Mouse (Mus musculus) liver, embryonic 14.5 days (tissue): ENCODE measurements around the gene Atg7. TPM values are rescaled to one million over a fixed set of nuclear protein-coding genes. Genes with fewer than 3 reads are reported as not detected.

Experiments
- ATAC-seq: fragments of 200-750 bp; cut with Nextera tagmentation; 2 replicates; pipeline ENCODE4 v1.8.0; 2017; ENCODE audit warnings: moderate number of reproducible peaks, mild to moderate bottlenecking, moderate library complexity; ENCODE audit not compliant: insufficient read depth
- DNase-seq, 3 experiments: peaks; one replicate each; pipeline ENCODE4 v3.0.0-alpha.2; 2012 to 2013; ENCODE audit warnings: low read depth in 3 of 3, low spot score in 3 of 3
- H3K27ac ChIP-seq: fragments of 300-500 bp; sonication (generic); 2 replicates; pipeline ENCODE4 v1.5.1; 2014; ENCODE audit warnings: moderate library complexity, mild to moderate bottlenecking, control low read depth, inconsistent platforms
- H3K27me3 ChIP-seq: fragments of 300-500 bp; sonication (generic); 2 replicates; pipeline ENCODE4 v1.6.1; 2014; ENCODE audit warnings: mild to moderate bottlenecking, low read length, moderate library complexity; ENCODE audit not compliant: control insufficient read depth, insufficient read depth
- H3K36me3 ChIP-seq: fragments of 300-500 bp; sonication (generic); replicated peaks from 2 replicates; pipeline ENCODE4 v1.6.1; 2014; ENCODE audit warnings: low read depth; ENCODE audit not compliant: control insufficient read depth, insufficient read depth
- H3K4me1 ChIP-seq, 2 experiments: fragments of 200-500 bp in 1 of 2; fragments of 300-500 bp in 1 of 2; sonication (generic) in 1 of 2; replicated peaks; 2 replicates each; pipeline ENCODE4 v1.6.1; 2012 to 2014; ENCODE audit warnings: antibody characterized with exemption in 1 of 2, inconsistent platforms in 1 of 2, low read length in 1 of 2; ENCODE audit not compliant: control insufficient read depth in 2 of 2, insufficient read depth in 2 of 2
- H3K4me2 ChIP-seq: fragments of 300-500 bp; sonication (generic); 2 replicates; pipeline ENCODE4 v1.6.1; 2014; ENCODE audit warnings: low read depth, mild to moderate bottlenecking, control low read depth, moderate library complexity
- H3K4me3 ChIP-seq, 2 experiments: fragments of 200-500 bp in 1 of 2; fragments of 300-500 bp in 1 of 2; sonication (generic) in 1 of 2; 2 replicates each; pipeline ENCODE4 v1.5.1; 2012 to 2014; ENCODE audit warnings: low read depth in 2 of 2, low read length in 2 of 2, mild to moderate bottlenecking in 2 of 2, control low read depth in 1 of 2, inconsistent platforms in 1 of 2, moderate library complexity in 1 of 2; ENCODE audit not compliant: insufficient read depth in 1 of 2
- H3K9ac ChIP-seq: fragments of 300-500 bp; sonication (generic); replicated peaks from 2 replicates; pipeline ENCODE4 v1.6.1; 2014; ENCODE audit warnings: mild to moderate bottlenecking, control low read depth, moderate library complexity
- H3K9me3 ChIP-seq: fragments of 300-500 bp; sonication (generic); 2 replicates; pipeline ENCODE4 v1.6.1; 2016; ENCODE audit warnings: low read length, mixed read lengths; ENCODE audit not compliant: control insufficient read depth
- CTCF ChIP-seq: IDR thresholded peaks from 2 replicates; pipeline ENCODE4 v1.5.1; 2016; ENCODE audit warnings: antibody characterized with exemption, low read depth, control low read depth
- EP300 ChIP-seq: IDR thresholded peaks from 2 replicates; pipeline ENCODE4 v1.6.1; 2016; ENCODE audit warnings: antibody characterized with exemption, low read depth
- WGBS: fragments of 180-500 bp; shearing (Covaris S2); extraction: QIAGEN DNeasy Blood & Tissue Kit; methylation state at CpG from one replicate; pipeline ENCODE4 v1.1.7; 2014; ENCODE audit not compliant: insufficient replicate concordance; 5-methylcytosine and 5-hydroxymethylcytosine counted together
- polyA plus RNA-seq, 2 experiments: library from polyadenylated mRNA; depleted of rRNA in 1 of 2; stranded (reverse) in 1 of 2; unstranded in 1 of 2; fragments of >200 nt; fragmentation: Nextera tagmentation in 1 of 2; extraction: Ambion mirVana in 1 of 2; gene quantifications; 2 replicates each; pipeline versions ENCODE4 v1.2.1 to v1.2.3; 2012 to 2014

Atg7 gene
- polyA plus RNA-seq, 2 experiments: 4.8 to 11.8 TPM

GRCm38 (mm10) chr6:114809431-114809811 lies 166.5 kb downstream of the Atg7 start:
- no peak for ATAC-seq
- no peak for DNase-seq
- Histone ChIP-seq H3K9me3 (no peaks in the 10 kb centered on the region), H3K4me2 (no peak overlapping the region), H3K27ac (no peak overlapping the region), H3K4me3 (no peak overlapping the region), H3K9ac (no peak overlapping the region), H3K4me1 (no peaks in the 10 kb centered on the region), H3K27me3 (no peaks in the 10 kb centered on the region), H3K36me3 (no peaks in the 10 kb centered on the region)
- 59% methylated on average over 1 of the region's 1 CpGs for WGBS
- TF ChIP-seq EP300 (no peak), CTCF (no peak)

- Histone ChIP-seq H3K36me3 (no peaks in the 10 kb centered on the region), H3K9me3 (no peaks in the 10 kb centered on the region), H3K4me2 (no peak overlapping the region), H3K27ac (no peak overlapping the region), H3K4me1 (no peaks in the 10 kb centered on the region), H3K9ac (no peak overlapping the region), H3K27me3 (no peaks in the 10 kb centered on the region), H3K4me3 (no peak overlapping the region)
- TF ChIP-seq CTCF (no peak), EP300 (no peak)
- 63% methylated on average over 5 of the region's 5 CpGs for WGBS
- no peak for ATAC-seq
- no peak for DNase-seq
Observed at GRCm38 (mm10) chr6:114812322-114812721, 169.4 kb downstream of the Atg7 start.

DNA sequence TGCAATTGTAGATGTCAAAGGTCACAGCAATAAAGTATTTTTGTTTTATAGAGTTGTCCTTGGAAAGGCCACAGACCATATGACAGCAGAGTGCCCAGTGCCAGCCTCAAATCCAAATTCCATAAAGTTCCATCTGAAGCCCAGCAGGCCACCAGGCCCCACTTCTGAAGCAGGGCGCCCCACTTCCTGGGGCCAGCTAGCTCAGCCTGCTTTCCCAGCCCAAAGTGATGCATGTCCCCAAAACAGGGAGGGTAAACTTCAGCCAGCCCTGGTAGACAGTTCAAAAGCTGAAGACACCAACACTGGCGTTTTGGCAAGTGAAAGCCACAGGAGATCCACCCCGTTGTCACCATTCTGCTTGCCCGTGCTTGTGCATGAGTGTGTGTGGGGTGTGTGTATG lies 169.9 kb downstream of the Atg7 start:
- H3K4me3 ChIP-seq: no peak overlapping the region
- H3K9ac ChIP-seq: no peak overlapping the region
- DNase-seq (no peak), ATAC-seq (no peak)
- no peaks in the 10 kb centered on the region for H3K27me3 ChIP-seq
- H3K4me2 ChIP-seq: no peak overlapping the region
- H3K9me3 ChIP-seq: no peaks in the 10 kb centered on the region
- WGBS: 72% methylated on average over 4 of the region's 4 CpGs
- no peak overlapping the region for H3K27ac ChIP-seq
- H3K4me1 ChIP-seq: no peaks in the 10 kb centered on the region
- no peaks in the 10 kb centered on the region for H3K36me3 ChIP-seq
- no peak for TF ChIP-seq CTCF
- TF ChIP-seq EP300: no peak

DNA sequence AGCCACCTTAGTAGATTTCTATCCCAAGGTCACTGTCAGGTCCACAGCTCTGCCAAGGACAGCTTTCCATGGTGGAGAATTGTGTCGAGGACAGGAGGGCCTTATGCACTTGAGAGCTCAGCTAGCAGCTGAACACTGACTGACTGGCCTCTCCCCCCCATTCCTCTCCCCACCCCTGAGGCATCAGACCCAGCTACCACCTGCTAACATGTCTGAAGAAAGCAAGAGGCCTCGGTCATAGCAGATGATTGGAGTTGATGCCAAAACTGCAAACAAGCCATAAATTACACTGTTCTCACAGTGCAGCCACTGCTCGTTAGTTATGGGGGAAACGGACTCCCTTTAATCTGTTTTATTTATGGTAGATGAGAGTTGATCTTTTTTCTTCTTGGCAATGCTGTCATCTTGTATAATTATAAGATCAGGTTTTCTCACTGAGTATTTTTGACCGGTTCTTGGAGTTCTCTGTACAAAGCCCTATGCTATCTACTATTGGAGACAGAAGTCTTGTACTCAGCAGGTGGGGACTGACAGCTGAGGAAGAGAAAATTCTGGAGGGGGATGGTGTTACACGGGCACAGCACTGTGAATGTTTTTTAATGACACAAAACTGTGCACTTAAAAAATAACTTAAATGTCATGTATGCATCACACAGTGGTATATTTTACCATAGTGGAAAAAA lies 171.4 kb downstream of the Atg7 start:
- Histone ChIP-seq H3K4me1 (peaks cover 2 to 5% of the 10 kb centered on the region in 2 experiments; a peak in 2 of 4 replicates), H3K4me2 (no peak overlapping the region), H3K9me3 (no peaks in the 10 kb centered on the region), H3K27me3 (no peaks in the 10 kb centered on the region), H3K36me3 (no peaks in the 10 kb centered on the region), H3K27ac (no peak overlapping the region), H3K9ac (no peak overlapping the region), H3K4me3 (no peak overlapping the region)
- no peak for ATAC-seq
- DNase-seq: no peak
- WGBS: 67% methylated on average over 6 of the region's 6 CpGs
- no peak for TF ChIP-seq CTCF
- no peak for TF ChIP-seq EP300

GRCm38 (mm10) chr6:114814882-114815650 lies 172.2 kb downstream of the Atg7 start:
- WGBS: 70% methylated on average over 5 of the region's 5 CpGs
- Histone ChIP-seq H3K36me3 (no peaks in the 10 kb centered on the region), H3K4me1 (peaks cover 2 to 8% of the 10 kb centered on the region in 2 experiments; a peak in 2 of 4 replicates), H3K4me3 (no peak overlapping the region), H3K9ac (no peak overlapping the region), H3K27me3 (no peaks in the 10 kb centered on the region), H3K4me2 (no peak overlapping the region), H3K27ac (no peak overlapping the region), H3K9me3 (no peaks in the 10 kb centered on the region)
- DNase-seq: peak in 1 of 3 experiments; percentile 13
- TF ChIP-seq EP300 (no peak), CTCF (peak; percentile 73)
- ATAC-seq: no peak
